Mouse (Mus musculus) heart, postnatal 14 days (tissue): Measurements from ENCODE around the gene A730009L09Rik. TPM values are rescaled to one million over a fixed set of nuclear protein-coding genes. Genes with fewer than 3 reads are reported as not detected.

Experiments used
- DNase-seq, 2 experiments: peaks; one replicate each; pipeline ENCODE4 v3.0.0; 2021 to 2022
- intact Hi-C: fragments of 180-260 bp; cut with DNase I; formaldehyde crosslinking; loops from one replicate; pipeline ENCODE4 v1.15.1; 2025
- total RNA-seq, 2 experiments: library from RNA; stranded (reverse); gene quantifications; 2 replicates each; pipeline ENCODE4 v1.2.3; 2021

The A730009L09Rik gene
- total RNA-seq, 2 experiments from 2014 or later = not detected

DNA sequence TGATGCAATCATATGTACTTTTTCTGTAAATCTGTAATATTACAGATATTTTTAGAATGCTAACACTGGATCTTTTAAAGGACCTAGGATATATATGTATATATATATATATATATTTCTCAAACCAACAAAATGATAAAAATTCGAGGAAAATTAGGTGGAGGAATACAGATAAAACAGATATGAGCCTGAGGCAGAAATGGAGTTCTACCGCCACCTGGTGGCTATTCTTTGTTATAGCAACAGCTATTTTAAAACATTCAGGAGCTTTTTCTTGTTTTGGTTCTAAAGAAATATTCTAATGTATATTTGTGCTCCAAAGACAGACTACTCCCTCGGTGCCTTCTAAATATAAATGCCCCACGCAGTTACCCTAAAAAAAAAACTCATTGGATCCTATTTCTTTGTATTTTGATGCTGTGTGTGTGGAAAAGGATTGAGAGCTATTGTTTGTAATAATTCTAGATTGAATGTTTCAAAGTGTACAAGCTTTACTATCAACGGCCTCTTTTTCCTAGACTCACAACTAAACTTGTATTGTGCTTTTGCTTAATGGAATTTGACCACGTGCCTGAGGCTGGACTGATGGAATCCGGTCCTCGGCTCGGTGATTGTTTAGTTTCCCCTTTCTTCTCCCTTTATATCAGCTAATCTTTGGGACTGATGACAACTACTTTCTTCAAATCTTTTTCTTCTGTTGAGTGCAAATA lies 44.8 kb downstream of the A730009L09Rik start:
- intact Hi-C loops = loop anchor here (2.0 kb wide), 1 partner anchor 33 kb away; no protein-coding TSS in a partner anchor
- DNase-seq = peak in 1 of 2 experiments; percentile 3

DNA sequence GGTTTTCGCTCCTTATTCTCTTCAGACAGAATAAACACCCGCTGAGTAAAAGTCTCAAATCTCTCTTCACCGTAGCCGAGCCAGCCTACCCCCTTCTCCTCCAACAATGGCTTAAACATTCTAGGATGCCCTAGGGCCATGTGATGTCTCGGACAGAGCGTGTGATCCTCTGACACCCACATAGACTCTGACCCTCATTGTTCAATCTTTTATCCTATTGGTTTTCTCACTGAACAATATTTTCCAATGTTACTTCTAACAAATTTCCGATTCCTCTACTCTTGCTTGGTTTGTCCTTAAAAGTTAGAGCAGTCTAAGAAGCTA lies 45.3 kb downstream of the A730009L09Rik start:
- no peak for DNase-seq
- intact Hi-C loops = loop anchor here (2.0 kb wide), 1 partner anchor 33 kb away; no protein-coding TSS in a partner anchor

Other genes with a start within 250 kb of the A730009L09Rik start
- 10 to 100 TPM; 32.8 to 33.2 TPM for gene Mrpl39, start 220.6 kb downstream of the A730009L09Rik start, total RNA-seq